Mouse (Mus musculus): ENCODE measurements around the gene Krt4.

GRCm38 (mm10) chr15:101938600-101939308, 14.2 kb upstream of the Krt4 start:
- TF ChIP-seq CTCF (IDR thresholded peaks at IDR 0.05; ENCODE audit: low read depth) (no peak), EP300 (IDR thresholded peaks at IDR 0.05; ENCODE audit: low read depth) (no peak)

All from heart, postnatal 0 days (tissue).